In the genomic region with DNA sequence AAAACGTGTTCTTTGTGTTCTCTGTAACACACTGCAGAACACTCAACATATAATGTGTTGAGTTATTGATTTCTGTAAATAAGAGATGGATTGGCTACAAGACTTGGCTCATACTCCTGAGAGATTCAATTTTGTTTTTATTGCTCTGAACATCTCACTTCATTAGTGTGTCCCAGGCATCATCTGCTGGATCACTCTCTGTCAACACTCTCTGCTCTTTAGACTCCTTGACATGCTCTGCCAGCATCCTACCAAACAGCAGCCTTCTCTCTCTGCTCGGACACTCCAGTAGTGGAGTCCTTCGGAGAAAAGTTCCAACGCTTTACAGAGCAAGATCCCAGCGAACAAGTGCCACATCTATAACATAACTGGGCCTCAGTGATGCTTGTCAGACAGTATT, we compare ENCODE assay signal across 25 mouse cellular contexts.
"Had no signal": no experiment of that assay in that cellular context is flagged by ENCODE, and none has a peak within 500 bp of the region (broad histone marks: within the 10 kb centered on the region; RNA-seq: fewer than 3 reads in every experiment).

No protein-coding gene starts in this region.

- H3K27ac ChIP-seq: gastrocnemius, adult 2 months; heart, embryonic 10.5 days; hindbrain, embryonic 10.5 days; hindbrain, embryonic 12.5 days; hindbrain, embryonic 14.5 days; intestine, embryonic 15.5 days; layer of hippocampus, adult 2 months; left cerebral cortex, adult 2 months; limb, embryonic 10.5 days; limb, embryonic 12.5 days had no signal

- H3K4me2 ChIP-seq: heart, embryonic 12.5 days; hindbrain, embryonic 12.5 days; hindbrain, embryonic 14.5 days; intestine, embryonic 15.5 days; limb, embryonic 12.5 days had no signal

- H3K4me3 ChIP-seq: gastrocnemius, adult 2 months; heart, embryonic 10.5 days; heart, embryonic 12.5 days; hindbrain, embryonic 10.5 days; hindbrain, embryonic 12.5 days; intestine, embryonic 15.5 days; layer of hippocampus, adult 2 months; left cerebral cortex, adult 2 months; limb, embryonic 10.5 days; limb, embryonic 12.5 days had no signal

- H3K4me1 ChIP-seq: heart, embryonic 10.5 days; heart, embryonic 12.5 days; hindbrain, embryonic 10.5 days; hindbrain, embryonic 12.5 days; intestine, embryonic 15.5 days; limb, embryonic 12.5 days had no signal

- H3K36me3 ChIP-seq: heart, embryonic 10.5 days; heart, embryonic 12.5 days; hindbrain, embryonic 10.5 days; hindbrain, embryonic 12.5 days; intestine, embryonic 15.5 days; limb, embryonic 10.5 days; limb, embryonic 12.5 days had no signal

- H3K27me3 ChIP-seq: heart, embryonic 12.5 days; hindbrain, embryonic 12.5 days; intestine, embryonic 15.5 days; limb, embryonic 12.5 days had no signal

- H3K9ac ChIP-seq: heart, embryonic 12.5 days; hindbrain, embryonic 12.5 days; hindbrain, embryonic 14.5 days; intestine, embryonic 15.5 days; limb, embryonic 12.5 days had no signal

- ATAC-seq: forebrain, embryonic 16.5 days; hindbrain, embryonic 16.5 days; inflammation-experienced regulatory T-cells, adult 6 months; intestine, embryonic 15.5 days; intestine, postnatal 0 days had no signal

- DNase-seq: gastrocnemius, adult 2 months; gastrocnemius, postnatal 10 days; gastrocnemius, postnatal 25 days; heart, adult 18-20 months; heart, postnatal 10 days; heart, postnatal 4 days; kidney, adult 18-20 months; kidney, adult 8-10 months; kidney, postnatal 10 days; kidney, postnatal 25 days; kidney, postnatal 4 days had no signal

- H3K9me3 ChIP-seq: heart, embryonic 10.5 days; heart, embryonic 12.5 days; hindbrain, embryonic 10.5 days; hindbrain, embryonic 12.5 days; intestine, embryonic 15.5 days; limb, embryonic 10.5 days; limb, embryonic 12.5 days had no signal
